Mouse (Mus musculus) lung, adult 2 months (tissue): ENCODE results near the gene Plscr3.

Experiments
- CTCF ChIP-seq: fragments of 200-500 bp; IDR thresholded peaks from 2 replicates; pipeline ENCODE4 v1.5.1; 2011; ENCODE audit warnings: mild to moderate bottlenecking, low read length, control low read depth; ENCODE audit not compliant: insufficient read depth
- POLR2A ChIP-seq: fragments of 200-500 bp; IDR thresholded peaks from 2 replicates; pipeline ENCODE4 v1.6.1; 2011; ENCODE audit warnings: low read depth, mild to moderate bottlenecking, control low read depth, low read length, borderline replicate concordance; ENCODE audit errors: extremely low read depth

GRCm38 (mm10) chr11:69878399-69878798, 32.2 kb downstream of the Plscr3 start:
- TF ChIP-seq CTCF = no peak
- no peak for TF ChIP-seq POLR2A
